Mouse (Mus musculus): ENCODE results near the gene Asb5.
A peak's percentile ranks its signal among the peaks of the same experiment; 100 is the strongest.
"Not testable (repeated sequence)": the region's sequence is repeated elsewhere in the genome, so short reads cannot be mapped to it uniquely, and the experiment has no call there.

Asb5 gene

GRCm38 (mm10) chr8:54529382-54530296, at the start of gene Asb5, which contains the start of gene Spcs3:
Gene Asb5 (plus strand): TSS chr8:54529580.
Gene Spcs3 (minus strand): TSS chr8:54529998.
- peak; percentile 93 for DNase-seq (ENCODE audit: low spot score)

GRCm38 (mm10) chr8:54486555-54487273, 42.7 kb upstream of the Asb5 start:
- DNase-seq (ENCODE audit: low spot score) = no peak

- no peak for DNase-seq (ENCODE audit: low spot score)
Observed at GRCm38 (mm10) chr8:54488437-54488836, 40.9 kb upstream of the Asb5 start.

GRCm38 (mm10) chr8:54491057-54491690, 38.2 kb upstream of the Asb5 start:
- DNase-seq (ENCODE audit: low spot score) = peak; percentile 19

GRCm38 (mm10) chr8:54491934-54492333, 37.4 kb upstream of the Asb5 start:
- no peak for DNase-seq (ENCODE audit: low spot score)

- DNase-seq (ENCODE audit: low spot score) = peak; percentile 11
Observed at GRCm38 (mm10) chr8:54493110-54493509, 36.3 kb upstream of the Asb5 start.

GRCm38 (mm10) chr8:54493915-54494314, 35.5 kb upstream of the Asb5 start:
- no peak for DNase-seq (ENCODE audit: low spot score)

GRCm38 (mm10) chr8:54503104-54503503, 26.3 kb upstream of the Asb5 start:
- no peak for DNase-seq (ENCODE audit: low spot score)

- no peak for DNase-seq (ENCODE audit: low spot score)
Observed at GRCm38 (mm10) chr8:54505060-54505459, 24.3 kb upstream of the Asb5 start.

GRCm38 (mm10) chr8:54507428-54508095, 21.8 kb upstream of the Asb5 start:
- peak; percentile 32 for DNase-seq (ENCODE audit: low spot score)

GRCm38 (mm10) chr8:54508096-54508456, 21.3 kb upstream of the Asb5 start:
- no peak for DNase-seq (ENCODE audit: low spot score)

- no peak for DNase-seq (ENCODE audit: low spot score)
Observed at GRCm38 (mm10) chr8:54508814-54509213, 20.6 kb upstream of the Asb5 start.

GRCm38 (mm10) chr8:54509221-54509721, 20.1 kb upstream of the Asb5 start:
- DNase-seq (ENCODE audit: low spot score) = no peak

GRCm38 (mm10) chr8:54511791-54512190, 17.6 kb upstream of the Asb5 start:
- no peak for DNase-seq (ENCODE audit: low spot score)

- DNase-seq (ENCODE audit: low spot score) = not testable (repeated sequence)
Observed at GRCm38 (mm10) chr8:54512200-54512599, 17.2 kb upstream of the Asb5 start.

GRCm38 (mm10) chr8:54518756-54519460, 10.5 kb upstream of the Asb5 start:
- peak; percentile 14 for DNase-seq (ENCODE audit: low spot score)

GRCm38 (mm10) chr8:54520516-54520915, 8.9 kb upstream of the Asb5 start:
- peak; percentile 42 for DNase-seq (ENCODE audit: low spot score)

GRCm38 (mm10) chr8:54525606-54526005, 3.8 kb upstream of the Asb5 start:
- no peak for DNase-seq (ENCODE audit: low spot score)

GRCm38 (mm10) chr8:54526700-54527099, 2.7 kb upstream of the Asb5 start:
- DNase-seq (ENCODE audit: low spot score) = no peak

- no peak for DNase-seq (ENCODE audit: low spot score)
Observed at GRCm38 (mm10) chr8:54528571-54528970, 809 bp upstream of the Asb5 start.

- no peak for DNase-seq (ENCODE audit: low spot score)
Observed at GRCm38 (mm10) chr8:54535172-54535571, 5.8 kb downstream of the Asb5 start.
